7 mouse cellular contexts compared by ENCODE assay signal in the genomic region with DNA sequence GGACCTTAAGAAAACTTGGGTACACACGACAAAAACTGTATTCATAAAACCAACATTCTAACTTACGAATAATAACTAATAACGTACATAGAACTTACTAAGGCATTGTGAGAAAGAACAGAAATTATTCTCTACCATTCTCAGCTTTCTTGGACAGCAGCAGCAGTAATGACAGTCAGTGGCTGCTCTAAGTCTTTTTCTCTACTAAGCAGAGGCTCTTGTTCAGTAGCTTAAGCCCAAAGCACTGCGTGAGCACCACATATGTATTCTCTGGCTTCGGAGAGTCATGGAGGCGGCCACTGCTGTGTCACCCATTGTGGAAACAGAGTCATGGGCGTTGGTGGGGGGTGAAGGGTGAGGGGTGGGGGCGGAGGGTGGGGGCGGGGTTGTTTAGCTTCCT.
DNase-seq lines count a peak whose midpoint lies in the region; ATAC-seq lines count a peak whose summit lies in the region.

No protein-coding gene starts in this region.

- H3K9ac ChIP-seq in lung, embryonic 15.5 days: no peak overlapping the region
- no peak overlapping the region for H3K9ac ChIP-seq in forebrain, embryonic 16.5 days (replicated peaks; ENCODE audit: low read depth, low read length)
- peak overlapping the region; percentile 39; the same call in 1 of the 2 replicates for H3K9ac ChIP-seq in limb, embryonic 15.5 days
- no peak overlapping the region for H3K9ac ChIP-seq in stomach, embryonic 15.5 days

- H3K4me2 ChIP-seq in lung, embryonic 15.5 days: peak overlapping the region; percentile 60
- H3K4me2 ChIP-seq in forebrain, embryonic 16.5 days (ENCODE audit: low read length): peak overlapping the region; percentile 52
- H3K4me2 ChIP-seq in limb, embryonic 15.5 days: peak overlapping the region; percentile 60
- H3K4me2 ChIP-seq in stomach, embryonic 15.5 days: peak overlapping the region; percentile 60

- no peaks in the 10 kb centered on the region for H3K36me3 ChIP-seq in lung, embryonic 15.5 days
- no peaks in the 10 kb centered on the region for H3K36me3 ChIP-seq in forebrain, embryonic 16.5 days (ENCODE audit: control insufficient read depth, insufficient read depth)
- no peaks in the 10 kb centered on the region for H3K36me3 ChIP-seq in limb, embryonic 15.5 days
- H3K36me3 ChIP-seq in stomach, embryonic 15.5 days: no peaks in the 10 kb centered on the region

- no peaks in the 10 kb centered on the region for H3K27me3 ChIP-seq in lung, embryonic 15.5 days
- no peaks in the 10 kb centered on the region for H3K27me3 ChIP-seq in forebrain, embryonic 16.5 days (replicated peaks; ENCODE audit: control insufficient read depth, insufficient read depth, low read length)
- no peaks in the 10 kb centered on the region for H3K27me3 ChIP-seq in limb, embryonic 15.5 days
- no peaks in the 10 kb centered on the region for H3K27me3 ChIP-seq in stomach, embryonic 15.5 days (replicated peaks)

- ATAC-seq in lung, embryonic 15.5 days (ENCODE audit: borderline replicate concordance, extremely low read depth, low FRiP score, low TSS enrichment): no peak
- no peak for ATAC-seq in forebrain, embryonic 16.5 days
- no peak for ATAC-seq in limb, embryonic 15.5 days (ENCODE audit: insufficient number of reproducible peaks, low FRiP score, low TSS enrichment, low read depth)
- no peak for ATAC-seq in stomach, embryonic 15.5 days (ENCODE audit: insufficient read depth, low FRiP score, low read depth)

- H3K4me1 ChIP-seq in lung, embryonic 15.5 days: no peaks in the 10 kb centered on the region
- H3K4me1 ChIP-seq in forebrain, embryonic 16.5 days (replicated peaks; ENCODE audit: control insufficient read depth, insufficient read depth, low read length): peaks cover 2% of the 10 kb centered on the region; the same call in 1 of the 2 replicates
- H3K4me1 ChIP-seq in limb, embryonic 15.5 days: peaks cover 8% of the 10 kb centered on the region
- H3K4me1 ChIP-seq in stomach, embryonic 15.5 days: no peaks in the 10 kb centered on the region

- no peak overlapping the region for H3K27ac ChIP-seq in lung, embryonic 15.5 days
- H3K27ac ChIP-seq in forebrain, embryonic 16.5 days (ENCODE audit: low read length): no peak overlapping the region
- H3K27ac ChIP-seq in limb, embryonic 15.5 days: no peak overlapping the region
- H3K27ac ChIP-seq in stomach, embryonic 15.5 days: no peak overlapping the region

- WGBS in lung, embryonic 15.5 days: 31% methylated on average over 9 of the region's 9 CpGs
- WGBS in forebrain, embryonic 16.5 days: 47% methylated on average over 9 of the region's 9 CpGs
- WGBS in limb, embryonic 15.5 days: 27% methylated on average over 9 of the region's 9 CpGs
- 31% methylated on average over 9 of the region's 9 CpGs for WGBS in stomach, embryonic 15.5 days

- no peak for DNase-seq in lung, postnatal 4 days
- DNase-seq in MN1 (ENCODE audit: low spot score): no peak
- DNase-seq in natural killer cell, adult 2 months (ENCODE audit: low spot score in 2 of 2): no peak

- H3K9me3 ChIP-seq in lung, embryonic 15.5 days: no peaks in the 10 kb centered on the region
- H3K9me3 ChIP-seq in forebrain, embryonic 16.5 days (ENCODE audit: control insufficient read depth, low read length): no peaks in the 10 kb centered on the region
- no peaks in the 10 kb centered on the region for H3K9me3 ChIP-seq in limb, embryonic 15.5 days
- H3K9me3 ChIP-seq in stomach, embryonic 15.5 days: no peaks in the 10 kb centered on the region

- peak overlapping the region; percentile 29 for H3K4me3 ChIP-seq in lung, embryonic 15.5 days
- H3K4me3 ChIP-seq in forebrain, embryonic 16.5 days (replicated peaks; ENCODE audit: low read length): peak overlapping the region; percentile 23; the same call in 1 of the 2 replicates
- peak overlapping the region; percentile 37 for H3K4me3 ChIP-seq in limb, embryonic 15.5 days
- peak overlapping the region; percentile 26 for H3K4me3 ChIP-seq in stomach, embryonic 15.5 days (replicated peaks)
